Mouse (Mus musculus): Measurements from ENCODE around the gene Slc8a3.
A peak's percentile ranks its signal among the peaks of the same experiment; 100 is the strongest.

DNA sequence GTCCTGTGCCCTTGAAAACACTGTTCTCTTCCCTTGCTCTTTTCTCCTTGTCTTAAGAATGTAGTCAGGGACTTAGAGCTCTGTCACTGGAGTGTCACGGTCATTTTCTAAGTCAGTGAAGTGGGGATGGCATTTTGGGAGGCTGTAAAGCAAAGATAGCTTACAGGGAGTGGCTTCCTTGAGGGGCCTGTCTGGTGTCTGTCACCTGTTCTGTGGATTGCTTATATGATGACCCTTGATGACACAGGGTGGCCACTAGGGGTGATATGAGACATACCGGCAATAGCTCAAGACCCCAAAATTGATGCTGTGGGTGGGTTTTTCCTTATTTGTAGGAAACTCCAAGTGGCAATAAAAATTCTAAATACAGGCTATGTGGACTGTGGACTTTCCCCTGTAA, 164.5 kb downstream of the Slc8a3 start:
- TF ChIP-seq SRF (IDR thresholded peaks at IDR 0.05; ENCODE audit: control insufficient read depth, insufficient read length, low read depth) (no peak), CEBPB (IDR thresholded peaks at IDR 0.05; ENCODE audit: insufficient read depth, poor library complexity, severe bottlenecking) (no peak), MYOD1 (IDR thresholded peaks at IDR 0.05; ENCODE audit: control insufficient read depth in 1 of 3, insufficient read length in 2 of 3, low read depth in 2 of 3) (peak in 1 of 3 experiments; percentile 42), POLR2A (IDR thresholded peaks at IDR 0.05; ENCODE audit: insufficient read length, low read depth) (no peak), TCF12 (IDR thresholded peaks at IDR 0.05; ENCODE audit: insufficient read depth, poor library complexity, severe bottlenecking) (no peak), TCF3 (IDR thresholded peaks at IDR 0.05; ENCODE audit: insufficient read length, low read depth) (no peak), E2F4 (IDR thresholded peaks at IDR 0.05; ENCODE audit: insufficient read depth) (no peak), USF1 (IDR thresholded peaks at IDR 0.05; ENCODE audit: low read depth) (no peak)
